10 mouse cellular contexts compared by ENCODE assay signal in the genomic region with DNA sequence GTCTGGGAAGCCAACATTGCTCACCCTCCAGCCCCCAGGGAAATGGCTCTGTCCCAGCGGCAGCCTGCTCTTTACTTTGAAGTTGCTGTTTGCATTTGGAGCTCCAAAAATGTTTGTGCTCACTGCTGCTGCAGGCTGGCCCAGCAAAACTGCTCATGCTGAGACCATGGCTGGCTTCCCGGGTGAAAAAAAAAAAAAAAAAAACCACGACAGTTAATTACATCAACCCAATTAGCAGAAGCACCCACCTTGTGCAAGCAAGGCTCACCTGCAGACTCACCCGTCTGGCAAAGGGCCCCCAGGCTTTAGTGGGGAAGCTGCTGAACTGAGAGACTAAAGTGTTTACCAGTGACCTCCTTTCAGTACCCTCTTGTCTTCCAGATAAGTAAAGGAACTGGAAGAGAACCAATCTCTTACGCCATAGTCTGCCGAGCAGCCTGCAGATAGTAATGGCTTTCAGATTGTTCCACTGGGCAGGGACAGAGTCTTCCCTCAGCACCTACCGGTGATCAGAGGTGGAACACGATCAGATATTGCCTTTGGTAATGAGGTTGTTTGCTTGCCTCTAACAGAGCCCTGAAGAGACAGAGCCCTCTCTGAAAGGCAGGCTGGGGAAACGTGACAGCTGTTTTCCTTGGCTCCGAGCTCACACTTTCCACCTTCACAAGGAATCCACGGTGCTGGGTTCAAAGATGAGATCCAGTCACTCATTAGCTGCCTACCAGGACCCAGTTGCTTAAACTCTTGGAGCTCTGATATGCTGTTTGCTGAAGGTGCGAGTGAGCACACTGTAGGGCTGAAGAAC.
DNase-seq lines count a peak whose midpoint lies in the region; ATAC-seq and TF ChIP-seq lines count a peak whose summit lies in the region.
"Had no signal": no experiment of that assay in that cellular context is flagged by ENCODE, and none has a peak within 500 bp of the region (broad histone marks: within the 10 kb centered on the region; RNA-seq: fewer than 3 reads in every experiment).

No protein-coding gene starts in this region.

- peak; percentile 35 for TF ChIP-seq CTCF in lung, embryonic 14.5 days (IDR thresholded peaks at IDR 0.05; ENCODE audit: low read depth)
- TF ChIP-seq CTCF in thymus, adult 2 months (IDR thresholded peaks at IDR 0.05; ENCODE audit: borderline replicate concordance, control insufficient read depth, extremely low read depth, insufficient read depth, low read length, poor library complexity), result no peak

- no peak overlapping the region for H3K27ac ChIP-seq in kidney, embryonic 14.5 days (ENCODE audit: low read depth, low read length)
- H3K27ac ChIP-seq in lung, embryonic 14.5 days (ENCODE audit: low read depth), result peak overlapping the region; percentile 40; the same call in 1 of the 2 replicates
- no peak overlapping the region for H3K27ac ChIP-seq in thymus, adult 2 months (ENCODE audit: control insufficient read depth, insufficient read depth, low read length)
- H3K27ac ChIP-seq: limb, embryonic 13.5 days; neural tube, embryonic 13.5 days had no signal

- 44% methylated on average over 12 of the region's 12 CpGs for WGBS in kidney, embryonic 14.5 days
- WGBS in lung, embryonic 14.5 days, result 9% methylated on average over 12 of the region's 12 CpGs
- WGBS in thymus, adult 2 months, result 71% methylated on average over 12 of the region's 12 CpGs

- H3K4me3 ChIP-seq in kidney, embryonic 14.5 days (ENCODE audit: low read length), result no peak overlapping the region
- no peak overlapping the region for H3K4me3 ChIP-seq in lung, embryonic 14.5 days (ENCODE audit: low read depth, low read length)
- H3K4me3 ChIP-seq in thymus, adult 2 months (ENCODE audit: control insufficient read depth, insufficient read depth, low read length), result no peak overlapping the region
- H3K4me3 ChIP-seq: limb, embryonic 13.5 days; neural tube, embryonic 13.5 days had no signal

- no peak for ATAC-seq in kidney, embryonic 14.5 days (ENCODE audit: low FRiP score, low TSS enrichment)
- peak; percentile 83 for ATAC-seq in lung, embryonic 14.5 days (ENCODE audit: insufficient read depth)

- H3K27me3 ChIP-seq in kidney, embryonic 14.5 days (ENCODE audit: control insufficient read depth, insufficient read depth, low read length), result no peaks in the 10 kb centered on the region
- H3K27me3 ChIP-seq in lung, embryonic 14.5 days (ENCODE audit: insufficient read depth, low read length), result no peaks in the 10 kb centered on the region
- no peaks in the 10 kb centered on the region for H3K27me3 ChIP-seq in thymus, adult 2 months (ENCODE audit: control insufficient read depth, insufficient read depth, low read length)
- H3K27me3 ChIP-seq: limb, embryonic 13.5 days; neural tube, embryonic 13.5 days had no signal

- H3K36me3 ChIP-seq in kidney, embryonic 14.5 days (ENCODE audit: control insufficient read depth, insufficient read depth, low read length), result no peaks in the 10 kb centered on the region
- no peaks in the 10 kb centered on the region for H3K36me3 ChIP-seq in lung, embryonic 14.5 days (ENCODE audit: insufficient read depth)
- no peaks in the 10 kb centered on the region for H3K36me3 ChIP-seq in thymus, adult 2 months (ENCODE audit: control insufficient read depth, insufficient read depth, low read length)
- H3K36me3 ChIP-seq: limb, embryonic 13.5 days; neural tube, embryonic 13.5 days had no signal

- no peaks in the 10 kb centered on the region for H3K9me3 ChIP-seq in kidney, embryonic 14.5 days (ENCODE audit: control insufficient read depth, low read length)
- H3K9me3 ChIP-seq in lung, embryonic 14.5 days (ENCODE audit: low read depth, low read length), result no peaks in the 10 kb centered on the region
- H3K9me3 ChIP-seq: limb, embryonic 13.5 days; neural tube, embryonic 13.5 days had no signal

- H3K9ac ChIP-seq in kidney, embryonic 14.5 days (ENCODE audit: low read depth, low read length), result no peak overlapping the region
- H3K9ac ChIP-seq in lung, embryonic 14.5 days, result no peak overlapping the region
- H3K9ac ChIP-seq: limb, embryonic 13.5 days; neural tube, embryonic 13.5 days had no signal

- H3K4me2 ChIP-seq in kidney, embryonic 14.5 days (replicated peaks; ENCODE audit: low read depth, low read length), result no peak overlapping the region
- peak overlapping the region; percentile 35 for H3K4me2 ChIP-seq in lung, embryonic 14.5 days
- H3K4me2 ChIP-seq: limb, embryonic 13.5 days; neural tube, embryonic 13.5 days had no signal

- no peak for TF ChIP-seq POLR2A in thymus, adult 2 months (IDR thresholded peaks at IDR 0.05; ENCODE audit: control insufficient read depth, extremely low read depth, insufficient read depth, low read length, poor library complexity)

- no peaks in the 10 kb centered on the region for H3K4me1 ChIP-seq in kidney, embryonic 14.5 days (ENCODE audit: control insufficient read depth, insufficient read depth, low read length)
- H3K4me1 ChIP-seq in lung, embryonic 14.5 days (ENCODE audit: insufficient read depth), result peaks cover 7% of the 10 kb centered on the region
- no peaks in the 10 kb centered on the region for H3K4me1 ChIP-seq in thymus, adult 2 months (replicated peaks; ENCODE audit: control insufficient read depth, insufficient read depth, low read length)
- H3K4me1 ChIP-seq: limb, embryonic 13.5 days; neural tube, embryonic 13.5 days had no signal

- DNase-seq in kidney, adult 9 months, result peak; percentile 59
- DNase-seq in brain, adult 2 months (ENCODE audit: low read depth, low spot score), result peak; percentile 50
- peak; percentile 70 to 74 for DNase-seq in cerebellum, postnatal 10 days
- DNase-seq in lung, embryonic 14.5 days, result peak; percentile 79
- no peak for DNase-seq in thymus, adult 2 months
- no peak for DNase-seq in spleen, postnatal 14 days (ENCODE audit: low spot score in 2 of 2)
- no peak for DNase-seq in urinary bladder, postnatal 10 days (ENCODE audit: low spot score)

Comparison
In these comparisons a context has a peak if more than half of its experiments do, and no peak if none do; other contexts are left out.
1. DNase-seq: peak in kidney, adult 9 months (single experiment), brain, adult 2 months (single experiment), cerebellum, postnatal 10 days (2 of 2) and lung, embryonic 14.5 days (single experiment); none in thymus, adult 2 months (single experiment), spleen, postnatal 14 days (0 of 2) and urinary bladder, postnatal 10 days (single experiment).